Mouse (Mus musculus) C2C12 (cell line): ENCODE results near the gene Cacna2d1.

Source experiments
- CEBPB ChIP-seq: IDR thresholded peaks from one replicate; pipeline ENCODE4 v1.6.1; 2011; ENCODE audit warnings: low read depth, mild to moderate bottlenecking, control low read depth, moderate library complexity
- CTCF ChIP-seq: IDR thresholded peaks from one replicate; pipeline ENCODE4 v1.5.1; 2011; ENCODE audit not compliant: control insufficient read depth, insufficient read depth, insufficient read length
- FOSL1 ChIP-seq: IDR thresholded peaks from one replicate; pipeline ENCODE4 v1.8.0; 2011; ENCODE audit warnings: mild to moderate bottlenecking, low read length; ENCODE audit not compliant: poor library complexity, insufficient read depth, severe bottlenecking
- MAX ChIP-seq: IDR thresholded peaks from one replicate; pipeline ENCODE4 v1.6.1; 2011; ENCODE audit warnings: mild to moderate bottlenecking, control low read depth
- MYOD1 ChIP-seq: IDR thresholded peaks from one replicate; pipeline ENCODE4 v1.6.1; 2011; ENCODE audit warnings: low read depth; ENCODE audit not compliant: control insufficient read depth, insufficient read length
- MYOG ChIP-seq: IDR thresholded peaks from one replicate; pipeline ENCODE4 v1.6.1; 2011; ENCODE audit not compliant: control insufficient read depth, insufficient read length; ENCODE audit errors: extremely low read depth
- USF1 ChIP-seq: IDR thresholded peaks from one replicate; pipeline ENCODE4 v1.6.1; 2011; ENCODE audit warnings: low read depth, mild to moderate bottlenecking, control low read depth, moderate library complexity

DNA sequence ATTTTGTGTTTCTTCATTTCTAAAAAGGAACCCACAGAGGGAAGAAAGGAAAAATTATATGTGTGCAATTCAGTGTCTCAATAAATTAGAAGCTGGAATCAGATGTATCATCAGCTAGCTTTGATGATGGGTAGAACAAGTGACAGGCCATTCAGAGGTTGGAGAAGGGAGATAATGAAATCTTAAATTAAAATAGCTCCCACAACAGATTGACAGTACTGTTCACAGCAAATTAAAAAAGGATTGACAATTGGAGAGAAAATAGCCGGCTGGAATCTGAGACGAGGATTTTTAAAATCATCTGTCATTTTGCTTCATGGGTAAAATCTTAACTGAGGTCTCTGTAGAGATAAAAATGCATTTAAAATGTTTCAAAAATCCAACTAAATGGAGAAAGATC lies 290.9 kb downstream of the Cacna2d1 start:
- no peak for TF ChIP-seq FOSL1
- no peak for TF ChIP-seq CTCF
- no peak for TF ChIP-seq MAX
- TF ChIP-seq USF1, result no peak
- no peak for TF ChIP-seq MYOD1
- TF ChIP-seq CEBPB, result no peak
- TF ChIP-seq MYOG, result no peak
